Comparison of ENCODE assay signal across 9 mouse cellular contexts in the genomic region with DNA sequence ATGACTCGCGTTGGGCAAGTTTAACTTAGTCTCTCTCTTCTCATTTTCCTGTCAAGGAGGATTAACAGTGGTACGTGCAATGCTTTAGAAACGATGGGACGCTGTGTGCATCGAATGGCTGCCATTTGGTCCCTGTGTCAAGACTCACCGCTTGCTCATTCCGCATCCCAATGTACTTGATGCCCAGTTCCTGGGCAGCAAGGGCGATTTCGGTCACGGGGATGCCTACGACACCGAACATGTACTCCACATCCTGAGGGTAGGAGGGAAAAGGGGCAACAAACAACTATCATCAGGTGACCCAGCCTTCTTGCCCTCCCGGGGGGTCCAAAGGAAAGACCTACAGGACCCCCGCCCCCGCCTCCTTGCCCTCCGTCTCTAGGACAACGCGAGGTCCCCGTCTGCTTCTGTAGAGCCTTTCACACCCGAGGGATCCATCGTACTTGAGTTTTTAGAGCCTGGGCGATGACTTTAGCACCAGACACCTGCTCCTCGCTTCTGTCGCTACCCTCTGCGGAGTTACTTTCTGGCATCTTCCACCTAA. TPM values are rescaled to one million over a fixed set of nuclear protein-coding genes. Genes with fewer than 3 reads are reported as not detected.
A peak's percentile ranks its signal among the peaks of the same experiment; 100 is the strongest.
DNase-seq lines count a peak whose midpoint lies in the region; ATAC-seq lines count a peak whose summit lies in the region.
"Had no signal": no experiment of that assay in that cellular context is flagged by ENCODE, and none has a peak within 500 bp of the region (broad histone marks: within the 10 kb centered on the region; RNA-seq: fewer than 3 reads in every experiment).

Gm49387 (minus strand) TSS at position 533 of the 544 bp plus-strand sequence.

- H3K9ac ChIP-seq in kidney, embryonic 16.5 days (replicated peaks; ENCODE audit: low read length): peak within 1 kb of the TSS; percentile 67
- H3K9ac ChIP-seq in hindbrain, embryonic 11.5 days (ENCODE audit: low read depth, low read length): peak within 1 kb of the TSS; percentile 53

- peak within 1 kb of the TSS; percentile 60 for H3K4me2 ChIP-seq in kidney, embryonic 16.5 days (replicated peaks; ENCODE audit: low read depth, low read length)
- peak within 1 kb of the TSS; percentile 59 for H3K4me2 ChIP-seq in hindbrain, embryonic 11.5 days (replicated peaks; ENCODE audit: low read depth, low read length)

- H3K27ac ChIP-seq in kidney, embryonic 16.5 days (ENCODE audit: low read length): peak within 1 kb of the TSS; percentile 94
- peak within 1 kb of the TSS; percentile 72 for H3K27ac ChIP-seq in brown adipose tissue, adult 24 weeks (replicated peaks; ENCODE audit: low read depth, low read length)
- 0 out of 2 replicates have a peak within 1 kb of the TSS, but pooled peaks have one; percentile 32 for H3K27ac ChIP-seq in hindbrain, embryonic 11.5 days (ENCODE audit: low read depth, low read length)

- intact Hi-C loops in left cerebral cortex, postnatal 14 days (cut with DNase I): no loop called here

- H3K36me3 ChIP-seq in kidney, embryonic 16.5 days (ENCODE audit: insufficient read depth, low read length): no peaks in the 10 kb centered on the region; the same call in 1 of the 2 replicates
- H3K36me3 ChIP-seq in hindbrain, embryonic 11.5 days (ENCODE audit: control insufficient read depth, insufficient read depth, low read length): no peaks in the 10 kb centered on the region
- H3K36me3 ChIP-seq in megakaryocyte, embryonic 14.5 days (replicated peaks; ENCODE audit: low read length): peaks cover 28% of the 10 kb centered on the region

- peak; percentile 57 for ATAC-seq in kidney, embryonic 16.5 days (ENCODE audit: low FRiP score, low TSS enrichment)
- peak; percentile 72 for ATAC-seq in hindbrain, embryonic 11.5 days (ENCODE audit: low FRiP score)

- H3K9me3 ChIP-seq in kidney, embryonic 16.5 days (ENCODE audit: low read length): no peaks in the 10 kb centered on the region
- H3K9me3 ChIP-seq in hindbrain, embryonic 11.5 days (ENCODE audit: control insufficient read depth, low read length): no peaks in the 10 kb centered on the region
- no peaks in the 10 kb centered on the region for H3K9me3 ChIP-seq in megakaryocyte, embryonic 14.5 days

- no peaks in the 10 kb centered on the region for H3K27me3 ChIP-seq in kidney, embryonic 16.5 days (ENCODE audit: insufficient read depth, low read length)
- H3K27me3 ChIP-seq in hindbrain, embryonic 11.5 days (ENCODE audit: control insufficient read depth, insufficient read depth, low read length): no peaks in the 10 kb centered on the region
- H3K27me3 ChIP-seq in megakaryocyte, embryonic 14.5 days (replicated peaks): no peaks in the 10 kb centered on the region

- no peak for DNase-seq in kidney, adult 8-10 months
- no peak for DNase-seq in hindbrain, embryonic 11.5 days (ENCODE audit: low spot score)
- DNase-seq in right cerebral cortex, postnatal 10 days (ENCODE audit: low spot score in 2 of 2): no peak
- DNase-seq in left cerebral cortex, postnatal 14 days (ENCODE audit: low spot score in 2 of 2): no peak
- no peak for DNase-seq in right cerebral cortex, postnatal 4 days

- peak within 1 kb of the TSS; percentile 74 for H3K4me3 ChIP-seq in kidney, embryonic 16.5 days (ENCODE audit: low read length)
- H3K4me3 ChIP-seq in brown adipose tissue, adult 24 weeks (ENCODE audit: insufficient read depth, low read depth, low read length): peak within 1 kb of the TSS; percentile 67
- H3K4me3 ChIP-seq in hindbrain, embryonic 11.5 days (ENCODE audit: low read depth, low read length): peak within 1 kb of the TSS; percentile 47
- H3K4me3 ChIP-seq in megakaryocyte, embryonic 14.5 days (replicated peaks): peak within 1 kb of the TSS; percentile 98

- peaks cover 11% of the 10 kb centered on the region for H3K4me1 ChIP-seq in kidney, embryonic 16.5 days (ENCODE audit: insufficient read depth, low read length)
- H3K4me1 ChIP-seq in brown adipose tissue, adult 24 weeks (ENCODE audit: control insufficient read depth, insufficient read depth, insufficient read length, low read length): peaks cover 4% of the 10 kb centered on the region
- H3K4me1 ChIP-seq in hindbrain, embryonic 11.5 days (replicated peaks; ENCODE audit: control insufficient read depth, insufficient read depth, low read length): no peaks in the 10 kb centered on the region
- peaks cover 35% of the 10 kb centered on the region for H3K4me1 ChIP-seq in megakaryocyte, embryonic 14.5 days

- WGBS in kidney, embryonic 16.5 days: 2% methylated on average over 26 of the region's 26 CpGs
- 4% methylated on average over 26 of the region's 26 CpGs for WGBS in hindbrain, embryonic 11.5 days

RNA-seq across cellular contexts. Expression of gene Gm49387, which starts in this region (rescaled TPM):
- 7.3 and 8.0 TPM in 2 replicates for polyA plus RNA-seq in kidney, embryonic 16.5 days (2015; fragmentation: Nextera tagmentation; extraction: Ambion mirVana)
- not detected in 2 replicates for polyA plus RNA-seq in brown adipose tissue, adult 24 weeks (2012; ENCODE audit: insufficient read depth, insufficient read length, missing spikeins)
- polyA plus RNA-seq in hindbrain, embryonic 11.5 days (2014; fragmentation: Nextera tagmentation; extraction: Ambion mirVana): 0.42 and 1.1 TPM in 2 replicates
- not detected in 2 replicates for polyA plus RNA-seq in megakaryocyte, embryonic 14.5 days (2012; ENCODE audit: insufficient read depth, low replicate concordance)
- not detected for total RNA-seq in left cerebral cortex, postnatal 14 days (2021)
- polyA plus RNA-seq: brain, embryonic 14.5 days had no signal

Comparison
In these comparisons a context has a peak if more than half of its experiments do, and no peak if none do; other contexts are left out.
1. H3K27ac ChIP-seq: peak in every context shown above with its lines; median percentile 94 in kidney, embryonic 16.5 days; 72 in brown adipose tissue, adult 24 weeks; 32 in hindbrain, embryonic 11.5 days.
2. H3K4me3 ChIP-seq: peak in every context shown above with its lines; median percentile 98 in megakaryocyte, embryonic 14.5 days; 74 in kidney, embryonic 16.5 days; 67 in brown adipose tissue, adult 24 weeks; 47 in hindbrain, embryonic 11.5 days.